Mouse (Mus musculus) cerebellum, adult 2 months (tissue): Measurements from ENCODE around the gene Rab40b.

Source experiments
- CTCF ChIP-seq: fragments of 200-500 bp; IDR thresholded peaks from 2 replicates; pipeline ENCODE4 v1.5.1; 2011; ENCODE audit warnings: low read depth, mild to moderate bottlenecking, control low read depth, low read length, moderate library complexity, borderline replicate concordance; ENCODE audit not compliant: insufficient read depth
- POLR2A ChIP-seq: fragments of 200-500 bp; IDR thresholded peaks from 2 replicates; pipeline ENCODE4 v1.6.1; 2011; ENCODE audit warnings: low read length, control low read depth, borderline replicate concordance; ENCODE audit not compliant: insufficient read depth

GRCm38 (mm10) chr11:121420830-121421552 is 32.9 kb upstream of the Rab40b start, which contains the start of gene Fn3krp:
- no peak for TF ChIP-seq CTCF
- peak; percentile 76 for TF ChIP-seq POLR2A
